In the genomic region with DNA sequence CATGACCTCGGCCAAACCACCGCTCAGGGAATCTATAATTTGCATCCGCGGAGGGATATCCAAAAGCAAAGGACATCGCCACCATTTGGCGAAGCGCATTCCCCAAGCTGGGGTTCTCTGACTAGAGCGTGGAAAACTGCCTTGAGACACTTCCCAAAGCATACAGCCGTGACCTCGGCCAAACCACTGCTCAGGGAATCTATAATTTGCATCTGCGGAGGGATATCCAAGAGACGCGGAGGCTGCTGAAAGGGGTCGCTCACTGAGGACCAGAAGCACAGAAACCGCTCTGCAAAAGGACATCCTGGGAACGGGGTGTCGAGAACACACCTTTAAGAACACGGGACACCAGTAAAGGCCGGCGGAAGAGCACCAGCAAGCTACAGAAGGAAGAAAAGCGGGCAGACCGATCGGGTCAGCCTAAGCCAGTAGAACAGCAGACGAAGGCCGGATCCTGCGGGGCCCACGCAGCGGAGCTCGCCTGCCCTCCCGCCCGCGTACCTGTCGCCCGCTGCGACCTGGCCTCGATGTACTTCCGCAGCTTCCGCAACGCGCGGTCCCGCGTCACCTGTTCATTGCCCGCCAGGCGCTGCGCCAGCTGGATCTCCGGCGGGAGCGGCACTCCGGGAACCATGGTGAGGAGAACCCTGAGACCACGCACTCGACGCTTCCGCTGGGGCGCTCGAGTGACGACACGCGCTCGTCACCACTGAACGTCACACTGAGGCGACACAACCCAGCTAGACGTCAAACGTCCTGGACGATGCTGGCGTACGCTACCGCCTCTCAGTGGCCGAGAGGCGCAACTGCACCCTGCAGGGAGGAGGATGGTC, we compare ENCODE assay signal across 8 mouse cellular contexts. TPM values are rescaled to one million over a fixed set of nuclear protein-coding genes. Genes with fewer than 3 reads are reported as not detected.
DNase-seq lines count a peak whose midpoint lies in the region; ATAC-seq lines count a peak whose summit lies in the region.

TSS of gene Rrp1 (minus strand) at position 725 of the 833 bp plus-strand sequence.

- H3K4me3 ChIP-seq in hindbrain, embryonic 16.5 days (ENCODE audit: low read length), result peak within 1 kb of the TSS; percentile 99
- peak within 1 kb of the TSS; percentile 94 for H3K4me3 ChIP-seq in macrophage (ENCODE audit: inconsistent target)

- DNase-seq in WW6 (ENCODE audit: low read depth, low spot score), result peak; percentile 89
- peak; percentile 95 to 97 for DNase-seq in cerebellum, postnatal 4 days (ENCODE audit: low spot score in 2 of 2)
- peak; percentile 93 for DNase-seq in gastrocnemius, adult 18-20 months (ENCODE audit: low spot score)
- peak; percentile 96 to 97 for DNase-seq in left cerebral cortex, adult 18-20 months (ENCODE audit: low spot score in 2 of 2)
- peak; percentile 96 for DNase-seq in right cerebral cortex, adult 18-20 months
- DNase-seq in urinary bladder, postnatal 10 days (ENCODE audit: low spot score), result peak; percentile 86

- H3K9me3 ChIP-seq in hindbrain, embryonic 16.5 days (ENCODE audit: control insufficient read depth, low read length), result no peaks in the 10 kb centered on the region

- H3K4me1 ChIP-seq in hindbrain, embryonic 16.5 days (ENCODE audit: control insufficient read depth, insufficient read depth, low read depth, low read length), result peaks cover 9% of the 10 kb centered on the region

- H3K9ac ChIP-seq in hindbrain, embryonic 16.5 days (ENCODE audit: low read depth, low read length), result peak within 1 kb of the TSS; percentile 96

- WGBS in hindbrain, embryonic 16.5 days, result under 1% methylated on average over 70 of the region's 70 CpGs
- under 1% methylated on average over 70 of the region's 70 CpGs for WGBS in macrophage (ENCODE audit: missing documents)

- peak within 1 kb of the TSS; percentile 80 for H3K4me2 ChIP-seq in hindbrain, embryonic 16.5 days (ENCODE audit: low read length)

- H3K36me3 ChIP-seq in hindbrain, embryonic 16.5 days (ENCODE audit: control insufficient read depth, insufficient read depth, low read length), result peaks cover 18% of the 10 kb centered on the region
- H3K36me3 ChIP-seq in macrophage (ENCODE audit: inconsistent target), result peaks cover 31% of the 10 kb centered on the region; the same call in 1 of the 2 replicates

- peak within 1 kb of the TSS; percentile 93 for H3K27ac ChIP-seq in hindbrain, embryonic 16.5 days (ENCODE audit: low read depth, low read length)
- H3K27ac ChIP-seq in macrophage, result peak within 1 kb of the TSS; percentile 53

- H3K79me2 ChIP-seq in macrophage (ENCODE audit: inconsistent target), result peaks cover 40% of the 10 kb centered on the region

- no peaks in the 10 kb centered on the region for H3K27me3 ChIP-seq in hindbrain, embryonic 16.5 days (replicated peaks; ENCODE audit: control insufficient read depth, insufficient read depth, low read length)

- peak; percentile 95 for ATAC-seq in hindbrain, embryonic 16.5 days

RNA-seq across cellular contexts. Expression of gene Rrp1, which starts in this region (rescaled TPM):
- 10 to 100 TPM; 60.3 to 70.5 TPM for total RNA-seq in gastrocnemius, adult 18-20 months (2021)
- 422 and 440 TPM in 2 replicates for polyA plus RNA-seq in hindbrain, embryonic 16.5 days (2015; fragmentation: Nextera tagmentation; extraction: Ambion mirVana)
- 100 to 1,000 TPM; 362 to 368 TPM for total RNA-seq in left cerebral cortex, adult 18-20 months (2021)
- total RNA-seq in macrophage (2018; cell fraction: chromatin; rRNA removed), result 100 to 1,000 TPM; 108 to 308 (median 161) TPM
- 100 to 1,000 TPM in 22 of 26 experiments, 10 to 100 TPM in 4; 85.9 to 140 (median 115) TPM for total RNA-seq in macrophage (2018; cell fraction: cytosol; rRNA removed)
- 100 to 1,000 TPM in 21 of 26 experiments, 10 to 100 TPM in 5; 89.5 to 176 (median 115) TPM for total RNA-seq in macrophage (2018; cell fraction: nucleus; rRNA removed)
- 115 to 224 TPM (median 150 TPM) in 3 replicates for polyA plus RNA-seq in macrophage (2018)

Comparison
In these comparisons a context has a peak if more than half of its experiments do, and no peak if none do; other contexts are left out.
1. Peak in every context shown above with its lines: DNase-seq, ATAC-seq, H3K4me3 ChIP-seq and H3K27ac ChIP-seq.
2. RNA of gene Rrp1 (total RNA-seq): 362 to 368 TPM in left cerebral cortex, adult 18-20 months; 60.3 to 70.5 TPM in gastrocnemius, adult 18-20 months; every median in the first group is over 4 times any median in the second.